Mouse (Mus musculus) myocyte (in vitro differentiated cells): ENCODE measurements at regions not wholly inside any gene's neighbourhood (a gene's known extent, or its start where the extent isn't known, plus 50 kb on each side); places are given as distances from the start of the nearest gene placed in this dataset.

Experiments used
- H3K27me3 ChIP-seq: one replicate; pipeline ENCODE4 v1.6.1; 2011; ENCODE audit not compliant: control insufficient read depth, insufficient read depth, insufficient read length
- H3K36me3 ChIP-seq: one replicate; pipeline ENCODE4 v1.6.1; 2011; ENCODE audit not compliant: control insufficient read depth, insufficient read depth
- H3K4me2 ChIP-seq: one replicate; pipeline ENCODE4 v1.6.1; 2011; ENCODE audit warnings: low read depth, control low read depth
- H3K4me3 ChIP-seq: one replicate; pipeline ENCODE4 v1.5.1; 2011; ENCODE audit warnings: mild to moderate bottlenecking, control low read depth, moderate library complexity
- H3K79me2 ChIP-seq: one replicate; pipeline ENCODE4 v1.6.1; 2011; ENCODE audit not compliant: control insufficient read depth, insufficient read depth
- H3ac ChIP-seq: one replicate; pipeline ENCODE4 v1.6.1; 2011; ENCODE audit not compliant: control insufficient read depth, insufficient read length
- CEBPB ChIP-seq: IDR thresholded peaks from 2 replicates; pipeline ENCODE4 v1.6.1; 2011; ENCODE audit warnings: mild to moderate bottlenecking, moderate library complexity; ENCODE audit not compliant: poor library complexity, insufficient read depth, severe bottlenecking
- E2F4 ChIP-seq: IDR thresholded peaks from one replicate; pipeline ENCODE4 v1.6.1; 2011; ENCODE audit warnings: mild to moderate bottlenecking, control low read depth, moderate library complexity; ENCODE audit not compliant: insufficient read depth
- MAX ChIP-seq: IDR thresholded peaks from one replicate; pipeline ENCODE4 v1.6.1; 2011; ENCODE audit warnings: low read depth, mild to moderate bottlenecking, control low read depth
- MYOD1 ChIP-seq, 3 experiments: IDR thresholded peaks; one replicate each; pipeline ENCODE4 v1.6.1; 2011; ENCODE audit warnings: control low read depth in 2 of 3, low read depth in 2 of 3, mild to moderate bottlenecking in 2 of 3, moderate library complexity in 1 of 3; ENCODE audit not compliant: insufficient read length in 2 of 3, control insufficient read depth in 1 of 3
- MYOG ChIP-seq, 3 experiments: IDR thresholded peaks; one replicate each; pipeline ENCODE4 v1.6.1; 2011; ENCODE audit warnings: control low read depth in 2 of 3, low read depth in 2 of 3, mild to moderate bottlenecking in 2 of 3; ENCODE audit not compliant: insufficient read length in 2 of 3, control insufficient read depth in 1 of 3, insufficient read depth in 1 of 3
- POLR2A ChIP-seq: IDR thresholded peaks from one replicate; pipeline ENCODE4 v1.6.1; 2011; ENCODE audit warnings: low read depth, mild to moderate bottlenecking, control low read depth, moderate library complexity; ENCODE audit not compliant: insufficient read length
- POLR2AphosphoS2 ChIP-seq: IDR thresholded peaks from one replicate; pipeline ENCODE4 v1.6.1; 2011; ENCODE audit warnings: low read depth, control low read depth; ENCODE audit not compliant: insufficient read length
- REST ChIP-seq: IDR thresholded peaks from one replicate; pipeline ENCODE4 v1.6.1; 2011; ENCODE audit warnings: mild to moderate bottlenecking, control low read depth, moderate library complexity; ENCODE audit not compliant: insufficient read depth, insufficient read length
- SRF ChIP-seq: IDR thresholded peaks from one replicate; pipeline ENCODE4 v1.6.1; 2011; ENCODE audit warnings: low read depth; ENCODE audit not compliant: control insufficient read depth, insufficient read length
- TCF12 ChIP-seq: IDR thresholded peaks from one replicate; pipeline ENCODE4 v1.6.1; 2011; ENCODE audit warnings: mild to moderate bottlenecking, control low read depth; ENCODE audit not compliant: poor library complexity, insufficient read depth, severe bottlenecking
- TCF3 ChIP-seq: IDR thresholded peaks from one replicate; pipeline ENCODE4 v1.6.1; 2011; ENCODE audit warnings: low read depth, control low read depth; ENCODE audit not compliant: insufficient read length
- USF1 ChIP-seq: IDR thresholded peaks from one replicate; pipeline ENCODE4 v1.6.1; 2011; ENCODE audit warnings: low read depth, mild to moderate bottlenecking, control low read depth, moderate library complexity

- no peaks in the 10 kb centered on the region for H3K36me3 ChIP-seq
Observed at GRCm38 (mm10) chr11:21433726-21434125, 62.7 kb upstream of the Ugp2 start.

GRCm38 (mm10) chr11:21430021-21430420 is 59.0 kb upstream of the Ugp2 start:
- H3K27me3 ChIP-seq: no peaks in the 10 kb centered on the region

More at GRCm38 (mm10) chr11:21433726-21434125, 62.7 kb upstream of the Ugp2 start:
- no peak overlapping the region for H3K4me3 ChIP-seq
- no peak overlapping the region for H3ac ChIP-seq
- no peak for TF ChIP-seq USF1
- TF ChIP-seq MYOG (IDR thresholded peaks at IDR 0.05; ENCODE audit: control insufficient read depth in 1 of 3, insufficient read depth in 1 of 3, insufficient read length in 2 of 3, low read depth in 2 of 3): no peak
- no peak for TF ChIP-seq CEBPB
- TF ChIP-seq MAX: no peak
- TF ChIP-seq POLR2A: no peak
- no peak for TF ChIP-seq REST
- no peak for TF ChIP-seq MYOD1 (IDR thresholded peaks at IDR 0.05; ENCODE audit: control insufficient read depth in 1 of 3, insufficient read length in 2 of 3, low read depth in 2 of 3)
- no peak for TF ChIP-seq POLR2AphosphoS2
- no peak for TF ChIP-seq TCF12
- TF ChIP-seq SRF: no peak
- TF ChIP-seq TCF3: no peak
- no peaks in the 10 kb centered on the region for H3K27me3 ChIP-seq
- no peaks in the 10 kb centered on the region for H3K79me2 ChIP-seq
- H3K4me2 ChIP-seq: no peak overlapping the region

GRCm38 (mm10) chr11:21428749-21429148 is 57.7 kb upstream of the Ugp2 start:
- H3K36me3 ChIP-seq: no peaks in the 10 kb centered on the region
- H3K4me2 ChIP-seq: no peak overlapping the region
- no peaks in the 10 kb centered on the region for H3K27me3 ChIP-seq
- H3ac ChIP-seq: no peak overlapping the region
- TF ChIP-seq REST (no peak), MAX (no peak), MYOG (IDR thresholded peaks at IDR 0.05; ENCODE audit: control insufficient read depth in 1 of 3, insufficient read depth in 1 of 3, insufficient read length in 2 of 3, low read depth in 2 of 3) (no peak), CEBPB (no peak), E2F4 (no peak), MYOD1 (IDR thresholded peaks at IDR 0.05; ENCODE audit: control insufficient read depth in 1 of 3, insufficient read length in 2 of 3, low read depth in 2 of 3) (no peak), USF1 (no peak), SRF (no peak), POLR2A (no peak)
- H3K79me2 ChIP-seq: no peaks in the 10 kb centered on the region
- H3K4me3 ChIP-seq: no peak overlapping the region

More at GRCm38 (mm10) chr11:21430021-21430420, 59.0 kb upstream of the Ugp2 start:
- no peak for TF ChIP-seq TCF12
- no peak for TF ChIP-seq POLR2A
- TF ChIP-seq MYOG (IDR thresholded peaks at IDR 0.05; ENCODE audit: control insufficient read depth in 1 of 3, insufficient read depth in 1 of 3, insufficient read length in 2 of 3, low read depth in 2 of 3): no peak
- TF ChIP-seq TCF3: no peak
- TF ChIP-seq E2F4: no peak
- TF ChIP-seq REST: no peak
- TF ChIP-seq SRF: no peak
- TF ChIP-seq CEBPB: no peak
- Histone ChIP-seq H3K4me2 (no peak overlapping the region), H3K36me3 (no peaks in the 10 kb centered on the region), H3K79me2 (no peaks in the 10 kb centered on the region), H3K4me3 (no peak overlapping the region), H3ac (no peak overlapping the region)

GRCm38 (mm10) chr11:21428013-21428317 is 57.0 kb upstream of the Ugp2 start:
- no peak for TF ChIP-seq TCF3
- TF ChIP-seq MYOD1 (IDR thresholded peaks at IDR 0.05; ENCODE audit: control insufficient read depth in 1 of 3, insufficient read length in 2 of 3, low read depth in 2 of 3): no peak
- TF ChIP-seq POLR2AphosphoS2: no peak
- no peak for TF ChIP-seq REST
- no peak for TF ChIP-seq USF1
- TF ChIP-seq MYOG (IDR thresholded peaks at IDR 0.05; ENCODE audit: control insufficient read depth in 1 of 3, insufficient read depth in 1 of 3, insufficient read length in 2 of 3, low read depth in 2 of 3): no peak
- TF ChIP-seq SRF: no peak
- TF ChIP-seq MAX: no peak
- TF ChIP-seq E2F4: no peak
- no peak for TF ChIP-seq POLR2A
- TF ChIP-seq TCF12: no peak
- TF ChIP-seq CEBPB: no peak
- H3K27me3 ChIP-seq: no peaks in the 10 kb centered on the region
- no peak overlapping the region for H3K4me3 ChIP-seq
- H3K4me2 ChIP-seq: no peak overlapping the region
- no peak overlapping the region for H3ac ChIP-seq
- no peaks in the 10 kb centered on the region for H3K79me2 ChIP-seq
- no peaks in the 10 kb centered on the region for H3K36me3 ChIP-seq
